ENCODE assay signal across 10 mouse cellular contexts in the genomic region with DNA sequence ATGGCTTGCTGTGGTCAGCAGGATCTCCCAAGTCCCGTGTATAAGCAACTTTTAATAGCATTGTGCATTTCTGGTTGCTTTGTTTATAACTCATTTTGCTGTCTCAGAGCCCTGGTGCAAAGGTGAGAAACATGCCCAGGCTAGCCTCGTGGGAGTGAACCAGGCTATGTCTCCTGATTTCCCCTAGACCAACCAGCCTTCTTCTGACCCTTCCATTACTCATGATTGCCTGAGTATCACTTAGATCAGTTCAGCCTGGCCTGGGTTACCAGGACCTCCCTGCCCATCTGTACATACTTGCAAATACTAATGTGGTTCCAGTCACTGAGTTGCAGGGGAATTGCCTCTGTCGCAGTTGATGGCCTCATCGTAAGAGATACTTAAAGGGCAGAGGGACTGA.
"Had no signal": no experiment of that assay in that cellular context is flagged by ENCODE, and none has a peak within 500 bp of the region (broad histone marks: within the 10 kb centered on the region; RNA-seq: fewer than 3 reads in every experiment).

No protein-coding gene starts in this region.

- H3K36me3 ChIP-seq: kidney, embryonic 15.5 days; limb, embryonic 10.5 days; liver, embryonic 12.5 days; lung, embryonic 15.5 days; midbrain, embryonic 13.5 days; neural tube, embryonic 12.5 days had no signal

- H3K9ac ChIP-seq: kidney, embryonic 15.5 days; liver, embryonic 12.5 days; lung, embryonic 15.5 days; midbrain, embryonic 13.5 days; neural tube, embryonic 12.5 days had no signal

- H3K27ac ChIP-seq: kidney, embryonic 15.5 days; limb, embryonic 10.5 days; liver, embryonic 12.5 days; lung, embryonic 15.5 days; midbrain, embryonic 13.5 days; neural tube, embryonic 12.5 days had no signal

- H3K27me3 ChIP-seq: kidney, embryonic 15.5 days; liver, embryonic 12.5 days; lung, embryonic 15.5 days; midbrain, embryonic 13.5 days; neural tube, embryonic 12.5 days had no signal

- H3K4me2 ChIP-seq: kidney, embryonic 15.5 days; liver, embryonic 12.5 days; lung, embryonic 15.5 days; midbrain, embryonic 13.5 days; neural tube, embryonic 12.5 days had no signal

- H3K4me1 ChIP-seq: lung, embryonic 15.5 days; neural tube, embryonic 12.5 days had no signal

- H3K4me3 ChIP-seq: kidney, embryonic 15.5 days; limb, embryonic 10.5 days; liver, embryonic 12.5 days; lung, embryonic 15.5 days; midbrain, embryonic 13.5 days; neural tube, embryonic 12.5 days had no signal

- H3K9me3 ChIP-seq: kidney, embryonic 15.5 days; limb, embryonic 10.5 days; liver, embryonic 12.5 days; lung, embryonic 15.5 days; midbrain, embryonic 13.5 days; neural tube, embryonic 12.5 days had no signal

- ATAC-seq: liver, embryonic 12.5 days; midbrain, embryonic 13.5 days had no signal

- DNase-seq: kidney, adult 2 months; kidney, postnatal 14 days; right cerebral cortex, postnatal 4 days; thymus, postnatal 14 days had no signal
